Mouse (Mus musculus) frontal cortex, postnatal 36 days (tissue): Measurements from ENCODE around the gene Ndn.

Source experiments
- DNase-seq, 2 experiments: peaks; one replicate each; pipeline ENCODE4 v3.0.0; 2022; ENCODE audit warnings: low spot score in 2 of 2

Ndn gene

DNA sequence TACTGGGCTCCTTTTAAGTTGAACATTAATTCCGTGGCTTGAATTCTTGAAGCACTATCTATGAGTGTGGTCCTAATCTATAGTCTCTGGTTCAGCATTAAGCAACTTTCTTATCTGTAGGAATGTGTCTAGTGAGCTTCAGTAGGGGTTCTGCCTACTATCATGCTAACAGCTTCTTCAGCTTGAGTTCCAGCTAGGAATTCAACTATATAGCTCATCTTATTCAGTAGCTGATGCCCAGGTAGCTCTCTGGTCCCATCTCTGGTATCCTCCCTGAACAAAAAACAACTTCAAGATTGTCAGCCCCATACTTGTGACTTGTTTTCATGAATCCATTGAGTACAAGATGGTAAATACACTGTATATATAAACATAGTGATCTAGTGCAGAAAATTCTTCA lies at the start of gene Ndn:
TSS of gene Ndn (plus strand) at position 301 of the 400 bp plus-strand sequence.
- no peak for DNase-seq

DNA sequence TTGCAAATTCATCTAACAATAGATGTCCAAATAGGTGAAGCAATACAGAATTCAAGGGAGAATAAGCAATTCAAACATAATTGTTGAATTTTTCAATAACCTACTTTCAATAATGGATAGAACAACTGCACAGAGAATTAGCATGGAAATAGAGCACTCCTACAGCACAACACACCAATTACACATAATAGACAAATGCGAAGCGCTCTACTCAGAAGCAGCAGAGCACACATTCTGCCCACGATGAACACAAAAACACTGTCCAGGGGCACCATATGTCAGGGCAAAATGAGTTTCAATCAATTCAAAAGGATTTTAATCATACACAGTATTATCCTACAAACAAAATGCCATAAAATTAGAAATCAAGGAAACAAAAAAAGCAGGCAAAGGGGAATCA lies 43.9 kb upstream of the Ndn start:
- DNase-seq: no peak

GRCm38 (mm10) chr7:62306896-62307614 lies 39.3 kb upstream of the Ndn start:
- DNase-seq: no peak

GRCm38 (mm10) chr7:62316793-62317192 lies 29.6 kb upstream of the Ndn start:
- DNase-seq: no peak

GRCm38 (mm10) chr7:62345411-62345810 lies 958 bp upstream of the Ndn start:
- no peak for DNase-seq

- DNase-seq: peak; percentile 78
Measured at GRCm38 (mm10) chr7:62348106-62348803, 1.9 kb downstream of the Ndn start.

- no peak for DNase-seq
Measured at GRCm38 (mm10) chr7:62348804-62349190, 2.4 kb downstream of the Ndn start.

DNA sequence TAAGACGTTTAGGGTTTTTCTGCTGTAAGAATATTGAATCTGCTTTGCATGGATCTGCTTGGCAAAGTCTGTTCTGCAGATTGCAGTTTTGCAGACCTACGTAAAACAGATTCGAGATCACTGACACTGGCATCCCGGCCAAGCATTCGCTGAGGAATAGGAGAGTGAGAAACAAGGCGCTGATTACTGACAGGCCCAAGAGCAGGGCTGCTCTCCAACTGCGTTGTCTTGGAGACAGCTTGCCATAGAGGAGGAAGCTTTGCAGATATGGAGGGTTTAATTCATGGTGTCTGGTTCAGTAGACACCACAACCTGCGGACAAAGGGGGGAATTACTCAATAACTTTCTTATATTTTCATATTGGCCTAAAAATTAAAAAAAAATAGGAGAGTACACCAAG lies 4.9 kb downstream of the Ndn start:
- peak in 1 of 2 experiments; percentile 1 for DNase-seq

- DNase-seq: no peak
Measured at GRCm38 (mm10) chr7:62365039-62365636, 18.8 kb downstream of the Ndn start.

DNA sequence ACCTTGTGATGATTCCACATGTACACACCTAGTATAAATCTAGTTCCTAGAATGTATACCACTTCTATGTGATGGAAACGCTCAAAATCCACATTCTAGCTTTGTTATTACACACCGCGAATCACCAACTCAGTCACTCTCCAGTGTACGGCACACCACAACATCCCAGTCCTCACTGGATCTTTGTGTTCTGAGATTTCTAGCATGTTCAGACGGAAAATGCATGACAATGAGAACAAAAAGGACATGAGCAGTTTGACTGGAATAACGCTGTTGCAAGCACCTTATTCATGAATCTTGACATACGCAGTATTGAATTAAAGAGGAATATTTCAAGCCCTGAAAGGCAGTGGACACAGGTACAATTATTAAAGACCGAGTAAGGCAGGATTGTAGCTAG lies 20.4 kb downstream of the Ndn start:
- DNase-seq: no peak

GRCm38 (mm10) chr7:62375658-62376057 lies 29.3 kb downstream of the Ndn start:
- no peak for DNase-seq

DNA sequence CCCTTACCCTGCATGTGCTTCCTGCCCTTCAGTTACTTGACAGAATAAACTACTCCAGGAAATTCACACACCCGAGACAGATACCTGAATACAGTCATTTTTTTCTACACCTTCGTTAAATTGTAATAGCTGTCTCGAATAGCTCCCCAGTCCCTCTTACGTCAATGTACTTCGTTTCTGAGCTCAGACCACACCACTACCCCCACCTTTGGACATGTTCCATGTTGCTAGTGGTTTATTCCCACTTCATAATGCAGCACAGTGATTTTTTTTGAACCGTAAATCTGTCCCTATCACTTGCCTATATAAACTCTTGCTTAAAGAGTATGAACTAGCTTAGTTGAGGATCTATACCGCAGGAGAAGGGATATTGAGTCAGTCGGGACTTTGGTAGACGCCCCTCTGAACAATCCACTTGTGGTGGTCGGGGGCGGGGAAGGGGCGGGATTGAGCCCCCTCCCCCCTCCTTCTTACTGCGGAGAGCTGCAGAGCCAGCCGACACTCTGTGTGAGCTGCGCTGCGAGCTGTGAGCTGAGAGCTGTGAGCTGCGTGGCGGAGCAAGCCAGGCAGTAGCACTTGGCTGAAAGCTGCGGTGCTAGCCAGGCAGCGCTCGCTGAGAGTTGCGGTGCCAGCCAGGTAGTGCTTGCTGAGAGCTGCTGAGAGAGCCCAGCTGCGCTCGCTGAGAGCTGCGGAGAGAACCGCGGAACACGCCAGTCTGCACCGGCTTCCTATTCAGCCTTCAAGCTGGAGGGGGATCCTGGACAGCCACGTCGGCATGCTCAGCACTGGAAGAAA lies 30.3 kb downstream of the Ndn start, which contains the start of gene Magel2:
TSS of gene Magel2 (plus strand) at position 501 of the 795 bp plus-strand sequence.
- DNase-seq: peak; percentile 7 to 15

GRCm38 (mm10) chr7:62377313-62377712 lies 30.9 kb downstream of the Ndn start:
- no peak for DNase-seq

- DNase-seq: no peak
Measured at GRCm38 (mm10) chr7:62378529-62378928, 32.2 kb downstream of the Ndn start.

DNA sequence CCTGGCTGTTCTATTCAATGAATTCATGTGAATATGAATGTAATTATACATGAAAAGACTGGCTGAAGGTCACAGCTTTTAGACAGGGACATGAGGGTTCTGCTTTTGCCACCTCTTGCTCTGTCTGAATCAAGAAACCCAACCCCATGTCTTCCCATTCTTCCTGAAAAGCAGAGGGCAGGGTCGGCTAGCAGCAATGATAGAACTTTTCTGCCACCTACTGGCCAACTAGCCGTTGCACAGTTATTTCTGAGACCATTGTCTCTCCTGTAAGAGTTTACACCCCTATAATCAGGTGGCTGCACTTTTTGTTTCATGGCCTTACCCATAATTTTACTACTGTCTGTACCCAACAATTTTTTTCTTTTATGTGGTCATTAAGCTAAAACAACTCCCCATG lies 36.0 kb downstream of the Ndn start:
- peak in 1 of 2 experiments; percentile 39 for DNase-seq

DNA sequence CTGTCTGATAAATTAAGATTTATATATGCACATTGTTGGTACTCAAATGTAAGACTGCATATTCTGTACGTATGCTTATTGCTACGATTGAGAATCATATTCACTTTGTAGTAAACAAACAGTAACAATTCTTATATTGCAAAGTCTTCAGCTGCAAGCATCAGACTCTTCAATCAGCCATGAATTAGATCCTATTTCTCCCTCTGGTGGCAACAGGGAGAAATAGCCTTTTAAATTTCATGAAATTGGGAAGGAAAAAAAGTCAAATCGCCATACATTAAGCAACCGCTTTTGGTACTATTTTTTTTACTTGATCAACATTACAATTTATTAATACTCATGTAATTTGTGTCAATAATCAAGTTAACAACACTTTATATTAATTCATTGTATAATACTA lies 41.9 kb downstream of the Ndn start:
- DNase-seq: no peak

GRCm38 (mm10) chr7:62392202-62392601 lies 45.8 kb downstream of the Ndn start:
- DNase-seq: no peak
